Mouse (Mus musculus) megakaryocyte, embryonic 14.5 days (primary cell): ENCODE data around the gene Arpc1a. TPM values are rescaled to one million over a fixed set of nuclear protein-coding genes. Genes with fewer than 3 reads are reported as not detected.
A peak's percentile ranks its signal among the peaks of the same experiment; 100 is the strongest.

Source experiments
- H3K27me3 ChIP-seq: replicated peaks from 2 replicates; pipeline ENCODE3; 2012; ENCODE audit warnings: inconsistent platforms
- H3K36me3 ChIP-seq: replicated peaks from 2 replicates; pipeline ENCODE3; 2012; ENCODE audit warnings: low read length, inconsistent platforms, mixed read lengths
- H3K4me1 ChIP-seq: 2 replicates; pipeline ENCODE4 v1.6.1; 2012; ENCODE audit warnings: inconsistent platforms
- H3K4me3 ChIP-seq: replicated peaks from 2 replicates; pipeline ENCODE3; 2012; ENCODE audit warnings: moderate library complexity, mild to moderate bottlenecking, inconsistent platforms
- H3K9me3 ChIP-seq: 2 replicates; pipeline ENCODE4 v1.6.1; 2012; ENCODE audit warnings: inconsistent platforms
- FLI1 ChIP-seq: IDR thresholded peaks from 2 replicates; pipeline ENCODE4 v1.6.1; 2012; ENCODE audit warnings: low read length, inconsistent platforms, mixed read lengths
- GATA1 ChIP-seq: IDR thresholded peaks from 3 replicates; pipeline ENCODE4 v1.6.1; 2012; ENCODE audit warnings: mixed read lengths, low read length, inconsistent platforms, borderline replicate concordance
- polyA plus RNA-seq: library from polyadenylated mRNA; stranded (reverse); fragments of >175 nt; gene quantifications from 2 replicates; pipeline ENCODE4 v1.2.3, GENCODE M21; 2012; ENCODE audit warnings: low replicate concordance; ENCODE audit not compliant: insufficient read depth

The Arpc1a gene
- polyA plus RNA-seq, 1 experiment, result 41.5 TPM

DNA sequence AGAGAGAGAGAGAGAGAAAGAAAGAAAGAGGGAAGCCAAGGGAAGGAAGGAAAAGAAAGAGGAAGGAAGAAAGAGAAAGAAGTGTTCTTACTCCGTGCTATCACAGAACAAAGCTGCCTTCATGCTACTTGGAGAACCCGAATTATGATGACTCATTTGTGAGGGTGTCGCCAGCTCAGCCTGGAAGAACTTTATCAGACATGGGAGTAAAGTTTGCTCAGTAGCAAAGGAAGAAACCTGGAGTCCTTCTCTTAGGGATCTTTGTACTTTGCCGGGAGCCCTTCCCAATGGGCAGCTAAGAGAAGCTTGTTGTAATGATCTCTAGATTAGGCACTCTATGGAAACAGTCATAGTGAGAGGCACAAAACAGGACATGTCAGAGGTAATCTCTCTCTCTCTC is 19.1 kb downstream of the Arpc1a start:
- Histone ChIP-seq H3K36me3 (peaks cover 91% of the 10 kb centered on the region), H3K4me1 (peaks cover 65% of the 10 kb centered on the region), H3K9me3 (no peaks in the 10 kb centered on the region), H3K27me3 (no peaks in the 10 kb centered on the region), H3K4me3 (peak overlapping the region; percentile 33)
- TF ChIP-seq FLI1 (no peak), GATA1 (no peak)

DNA sequence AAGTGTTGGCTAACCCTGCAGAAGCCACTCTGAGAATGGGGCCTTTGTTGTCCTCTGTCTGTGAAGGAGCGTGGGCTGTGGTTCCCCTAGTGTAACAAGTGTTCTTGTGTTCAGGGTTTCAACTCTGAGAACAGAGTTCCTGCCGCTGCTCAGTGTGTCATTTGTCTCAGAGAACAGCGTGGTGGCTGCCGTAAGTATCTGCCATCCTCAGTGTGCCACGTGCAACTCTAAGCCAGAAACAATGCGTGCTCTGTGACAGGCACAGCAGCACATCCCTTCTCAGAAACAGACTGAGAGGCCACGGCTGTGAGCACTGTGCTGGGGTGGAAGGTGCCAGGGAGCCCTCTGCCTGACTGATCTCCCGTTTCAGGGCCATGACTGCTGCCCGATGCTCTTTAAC is 20.7 kb downstream of the Arpc1a start:
- TF ChIP-seq FLI1 (no peak), GATA1 (no peak)
- H3K4me1 ChIP-seq, result peaks cover 61% of the 10 kb centered on the region
- H3K27me3 ChIP-seq, result no peaks in the 10 kb centered on the region
- peaks cover 94% of the 10 kb centered on the region for H3K36me3 ChIP-seq
- H3K4me3 ChIP-seq, result no peak overlapping the region
- no peaks in the 10 kb centered on the region for H3K9me3 ChIP-seq

DNA sequence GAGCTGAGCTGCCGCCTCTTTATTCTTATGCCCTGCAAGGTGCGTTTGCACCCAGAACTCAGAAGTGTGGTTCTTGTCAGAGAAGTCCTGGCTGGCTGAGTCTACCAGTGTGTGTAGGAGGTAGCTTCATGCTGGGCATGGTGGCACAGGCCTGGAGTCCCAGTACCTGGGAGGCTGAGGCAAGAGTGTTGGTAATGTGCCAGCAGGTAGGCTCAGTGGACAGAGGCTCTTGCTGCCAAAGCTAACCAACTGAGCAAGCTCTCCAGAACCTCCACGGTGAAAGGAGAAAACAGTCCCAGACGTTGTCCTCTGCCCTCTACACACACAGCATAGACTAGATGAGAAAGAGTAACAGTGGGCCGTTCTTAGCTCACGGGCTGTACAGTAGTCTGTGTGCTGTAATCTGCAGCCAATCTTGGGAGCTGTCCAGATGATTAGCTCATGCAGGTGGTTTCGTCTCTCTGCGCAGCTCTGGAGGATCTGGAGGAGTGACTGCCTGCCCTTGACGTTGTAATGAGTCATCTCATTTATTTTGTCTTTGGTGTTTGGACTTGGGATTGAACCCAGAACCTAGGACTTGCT is 22.2 kb downstream of the Arpc1a start:
- H3K36me3 ChIP-seq, result peaks cover 94% of the 10 kb centered on the region
- no peaks in the 10 kb centered on the region for H3K9me3 ChIP-seq
- no peak for TF ChIP-seq FLI1
- TF ChIP-seq GATA1, result no peak
- H3K27me3 ChIP-seq, result no peaks in the 10 kb centered on the region
- H3K4me1 ChIP-seq, result peaks cover 61% of the 10 kb centered on the region
- H3K4me3 ChIP-seq, result no peak overlapping the region

DNA sequence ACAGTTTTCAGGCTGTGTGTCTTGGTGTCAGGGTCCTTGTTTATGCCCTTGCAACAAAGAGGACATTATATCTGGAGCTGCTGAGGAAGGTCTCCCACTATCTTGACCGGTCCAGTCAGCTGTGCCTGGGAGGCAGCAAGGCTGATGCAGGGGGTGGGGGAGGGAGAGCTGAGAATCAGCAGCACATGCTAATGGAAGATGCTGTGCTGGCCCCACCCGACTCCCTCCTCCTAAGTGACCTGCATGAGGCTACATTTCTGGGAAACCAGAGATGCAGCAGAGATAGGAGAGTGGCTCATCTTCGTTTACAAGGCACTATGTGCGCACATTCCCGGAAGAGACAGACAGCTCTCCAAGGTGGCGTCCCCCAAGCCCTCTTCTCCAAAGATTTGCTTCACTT is 26.8 kb downstream of the Arpc1a start:
- Histone ChIP-seq H3K36me3 (peaks cover 72% of the 10 kb centered on the region), H3K4me1 (peaks cover 49% of the 10 kb centered on the region), H3K9me3 (no peaks in the 10 kb centered on the region), H3K4me3 (peak overlapping the region; percentile 16), H3K27me3 (no peaks in the 10 kb centered on the region)
- TF ChIP-seq FLI1 (no peak), GATA1 (no peak)

DNA sequence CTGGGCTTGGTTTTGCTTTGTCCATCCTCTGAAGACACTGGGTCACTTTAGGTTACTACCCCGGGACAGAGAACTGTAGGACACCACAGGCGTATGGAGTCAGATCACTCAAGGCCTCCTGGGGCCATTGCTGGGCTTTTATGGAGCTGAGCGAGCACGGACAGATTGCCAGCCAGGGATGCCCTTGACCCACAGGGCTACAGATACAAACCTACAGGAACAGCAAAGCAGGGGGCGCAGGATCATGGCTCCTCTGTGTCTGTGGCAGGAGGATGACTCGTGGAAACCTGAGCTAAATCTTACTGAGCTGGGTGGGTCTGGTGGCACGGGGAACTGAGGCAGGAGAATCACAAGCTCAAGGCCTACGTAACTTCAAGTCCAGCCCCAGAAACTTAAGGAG is 28.9 kb downstream of the Arpc1a start:
- Histone ChIP-seq H3K4me1 (peaks cover 69% of the 10 kb centered on the region), H3K9me3 (no peaks in the 10 kb centered on the region), H3K4me3 (peak overlapping the region; percentile 5), H3K36me3 (peaks cover 58% of the 10 kb centered on the region), H3K27me3 (no peaks in the 10 kb centered on the region)
- TF ChIP-seq FLI1 (no peak), GATA1 (no peak)

DNA sequence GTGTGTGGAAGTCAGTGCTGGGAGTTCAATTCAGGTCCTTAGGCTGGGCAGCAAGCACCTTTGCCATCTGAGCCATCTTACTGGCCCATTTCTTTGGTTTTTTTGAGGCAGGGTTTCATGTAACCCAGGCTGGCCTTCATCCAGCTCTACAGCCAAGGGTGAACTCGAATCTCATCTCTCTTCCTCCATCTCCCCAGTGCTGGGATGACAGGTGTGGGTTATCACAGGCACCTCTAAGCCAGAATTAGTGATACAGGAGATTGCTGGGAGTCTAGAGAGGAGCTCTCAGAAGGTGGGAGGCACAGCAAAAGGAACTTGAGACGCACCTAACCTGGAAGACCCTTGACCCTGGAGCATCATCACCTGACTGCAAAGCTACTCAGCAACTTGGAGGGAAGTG is 29.8 kb downstream of the Arpc1a start:
- no peaks in the 10 kb centered on the region for H3K27me3 ChIP-seq
- H3K9me3 ChIP-seq, result no peaks in the 10 kb centered on the region
- peaks cover 57% of the 10 kb centered on the region for H3K36me3 ChIP-seq
- peak overlapping the region; percentile 99 for H3K4me3 ChIP-seq
- peaks cover 73% of the 10 kb centered on the region for H3K4me1 ChIP-seq
- TF ChIP-seq GATA1, result no peak

DNA sequence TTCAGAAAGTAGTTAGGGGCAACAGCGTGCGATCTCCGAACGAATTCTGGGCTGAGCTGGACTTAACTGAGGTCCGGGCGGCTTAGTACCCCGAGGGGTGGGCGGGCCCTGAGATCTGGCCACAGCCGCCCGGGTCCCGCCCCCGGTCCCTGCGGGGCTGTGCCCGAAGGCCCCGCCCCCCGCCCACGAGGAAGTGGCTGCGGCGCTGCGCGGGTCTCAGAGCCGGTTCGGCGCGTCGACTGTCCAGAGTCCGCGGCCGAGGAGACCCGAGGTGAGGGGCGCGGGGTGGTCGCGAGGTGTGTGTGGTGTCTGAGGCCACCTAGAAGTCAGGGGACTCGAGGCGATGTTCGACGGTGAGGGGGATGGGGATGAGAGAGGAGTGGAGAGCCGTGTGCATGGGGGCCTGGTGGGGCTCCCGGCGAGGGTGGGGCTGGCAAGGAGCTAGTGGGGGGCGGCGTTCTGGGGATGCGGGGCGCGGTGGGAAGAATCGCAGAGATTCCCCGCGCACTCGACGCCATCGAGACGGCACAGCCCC is 30.5 kb downstream of the Arpc1a start, which contains the start of gene Arpc1b:
Gene Arpc1b (plus strand): TSS at position 145 of the 535 bp plus-strand sequence.
- peaks cover 57% of the 10 kb centered on the region for H3K36me3 ChIP-seq
- TF ChIP-seq FLI1, result no peak
- no peak for TF ChIP-seq GATA1
- H3K4me1 ChIP-seq, result peaks cover 75% of the 10 kb centered on the region
- no peaks in the 10 kb centered on the region for H3K27me3 ChIP-seq
- H3K4me3 ChIP-seq, result peak within 1 kb of the TSS; percentile 99
- H3K9me3 ChIP-seq, result no peaks in the 10 kb centered on the region

DNA sequence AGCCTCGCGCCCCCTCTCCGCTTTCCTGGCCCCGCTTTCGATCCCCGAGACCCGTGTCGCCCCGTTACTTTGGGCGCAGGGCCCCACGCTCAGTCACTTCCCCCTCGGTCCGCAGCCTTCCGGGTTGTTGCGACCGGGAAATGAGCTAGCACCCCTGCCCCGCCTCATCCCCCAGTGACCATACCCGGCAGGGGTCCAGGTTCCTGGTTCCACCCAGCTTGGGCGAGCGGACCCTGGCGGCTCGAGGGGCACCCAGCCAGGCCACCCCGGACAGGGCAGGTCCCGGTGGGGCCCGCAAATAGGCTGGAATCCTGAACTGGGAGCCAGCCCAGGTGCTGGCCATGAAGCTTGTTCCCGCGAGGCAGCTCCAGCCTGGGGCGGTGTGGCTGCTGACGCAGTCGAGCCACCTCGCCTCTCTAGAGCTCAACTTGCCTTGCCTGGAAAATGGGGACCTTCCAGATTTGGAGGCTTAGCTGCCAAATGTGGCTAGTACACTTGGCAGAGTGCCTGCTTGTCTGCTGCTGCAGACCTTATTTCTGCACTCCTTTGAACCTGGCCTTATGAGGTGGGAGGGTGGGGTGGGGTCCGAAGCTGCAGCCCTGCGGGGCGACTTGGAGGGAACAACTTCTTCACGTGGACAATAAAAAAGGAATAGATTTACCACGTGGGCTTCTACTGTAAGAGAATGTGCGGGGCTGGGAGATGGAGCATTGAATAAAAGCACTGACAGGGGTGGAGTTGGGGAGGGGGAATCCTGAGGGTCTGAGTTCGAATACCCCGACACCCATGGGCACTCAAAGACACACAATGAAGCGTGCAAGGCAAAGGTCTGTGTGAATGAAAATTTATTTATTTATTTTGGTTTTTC is 31.2 kb downstream of the Arpc1a start:
- peaks cover 57% of the 10 kb centered on the region for H3K36me3 ChIP-seq
- no peak for TF ChIP-seq GATA1
- no peak for TF ChIP-seq FLI1

DNA sequence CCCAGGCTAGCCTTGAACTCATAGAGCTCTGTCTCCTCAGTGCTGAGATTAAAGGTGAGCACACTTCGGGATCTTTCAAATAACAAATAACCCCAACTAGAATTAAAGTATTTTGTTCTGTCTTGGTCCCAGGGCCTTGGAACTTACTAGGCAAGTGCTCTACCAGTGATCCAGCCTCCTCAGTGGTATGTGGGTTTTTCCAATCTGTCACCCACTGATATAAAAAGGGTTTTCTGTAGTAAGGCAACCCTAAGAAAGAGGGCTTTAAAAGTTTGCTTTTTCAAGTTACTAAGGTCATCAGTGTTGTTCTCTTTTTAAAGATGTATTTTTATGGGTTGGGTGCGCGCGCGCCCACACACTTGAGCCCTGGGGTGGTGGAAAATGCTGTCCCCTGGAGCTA is 32.1 kb downstream of the Arpc1a start:
- Histone ChIP-seq H3K4me1 (peaks cover 75% of the 10 kb centered on the region), H3K36me3 (peaks cover 57% of the 10 kb centered on the region), H3K4me3 (peak overlapping the region; percentile 99)

More for the DNA sequence above, 31.2 kb downstream of the Arpc1a start:
- H3K4me1 ChIP-seq, result peaks cover 75% of the 10 kb centered on the region
- H3K9me3 ChIP-seq, result no peaks in the 10 kb centered on the region
- no peaks in the 10 kb centered on the region for H3K27me3 ChIP-seq
- H3K4me3 ChIP-seq, result peak overlapping the region; percentile 99

DNA sequence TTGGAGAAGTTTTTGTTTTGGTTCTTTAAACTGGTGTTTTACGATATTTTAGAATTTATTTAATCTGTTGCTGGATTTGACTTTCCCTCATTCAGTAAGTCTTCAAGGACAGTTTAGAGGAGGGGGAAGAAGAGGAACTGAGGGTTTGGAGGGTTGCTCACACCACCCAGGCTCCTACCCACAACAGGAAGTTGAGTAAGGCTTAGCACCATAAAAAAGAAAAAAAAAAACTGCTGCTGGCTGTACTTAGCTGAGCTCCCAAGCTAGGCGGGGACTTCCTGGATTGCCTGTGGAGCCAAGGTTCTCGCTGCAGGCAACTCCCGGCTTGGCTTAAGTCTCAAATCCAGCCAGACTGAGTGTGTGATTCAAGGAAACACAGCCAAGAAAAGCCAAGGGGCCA is 32.7 kb downstream of the Arpc1a start:
- H3K27me3 ChIP-seq, result no peaks in the 10 kb centered on the region
- H3K4me3 ChIP-seq, result peak overlapping the region; percentile 99
- TF ChIP-seq GATA1 (no peak), FLI1 (no peak)
- no peaks in the 10 kb centered on the region for H3K9me3 ChIP-seq
- peaks cover 81% of the 10 kb centered on the region for H3K4me1 ChIP-seq
- H3K36me3 ChIP-seq, result peaks cover 57% of the 10 kb centered on the region

More for the DNA sequence above, 32.1 kb downstream of the Arpc1a start:
- H3K27me3 ChIP-seq, result no peaks in the 10 kb centered on the region
- no peaks in the 10 kb centered on the region for H3K9me3 ChIP-seq
- TF ChIP-seq FLI1, result no peak
- TF ChIP-seq GATA1, result no peak
